Mouse (Mus musculus) adrenal gland, adult 2 months (tissue): ENCODE results near the gene E330034G19Rik. TPM values are rescaled to one million over a fixed set of nuclear protein-coding genes. Genes with fewer than 3 reads are reported as not detected.
A peak's percentile ranks its signal among the peaks of the same experiment; 100 is the strongest.
"Not testable (repeated sequence)": the region's sequence is repeated elsewhere in the genome, so short reads cannot be mapped to it uniquely, and the experiment has no call there.

Experiments
- DNase-seq: peaks from one replicate; pipeline ENCODE4 v3.0.0; 2021
- long read RNA-seq: library from polyadenylated mRNA; stranded (forward); transcript quantifications from one replicate; pipeline ENCODE4 v2.0.0, GENCODE M21; 2021
- polyA plus RNA-seq: library from polyadenylated mRNA; depleted of rRNA; stranded (reverse); fragments of >200 nt; gene quantifications from 2 replicates; pipeline ENCODE4 v1.2.3, GENCODE M21; 2012; rRNA removed
- total RNA-seq, 2 experiments: library from RNA; stranded (reverse); gene quantifications; 2 replicates each; pipeline ENCODE4 v1.2.3; 2021

Gene E330034G19Rik
- total RNA-seq (not detected), polyA plus RNA-seq (not detected in 2 replicates)
- long read RNA-seq = 0 reads

GRCm38 (mm10) chr14:24292914-24293313 lies at the start of gene E330034G19Rik:
Gene E330034G19Rik (plus strand): TSS chr14:24293214.
- DNase-seq = no peak

DNA sequence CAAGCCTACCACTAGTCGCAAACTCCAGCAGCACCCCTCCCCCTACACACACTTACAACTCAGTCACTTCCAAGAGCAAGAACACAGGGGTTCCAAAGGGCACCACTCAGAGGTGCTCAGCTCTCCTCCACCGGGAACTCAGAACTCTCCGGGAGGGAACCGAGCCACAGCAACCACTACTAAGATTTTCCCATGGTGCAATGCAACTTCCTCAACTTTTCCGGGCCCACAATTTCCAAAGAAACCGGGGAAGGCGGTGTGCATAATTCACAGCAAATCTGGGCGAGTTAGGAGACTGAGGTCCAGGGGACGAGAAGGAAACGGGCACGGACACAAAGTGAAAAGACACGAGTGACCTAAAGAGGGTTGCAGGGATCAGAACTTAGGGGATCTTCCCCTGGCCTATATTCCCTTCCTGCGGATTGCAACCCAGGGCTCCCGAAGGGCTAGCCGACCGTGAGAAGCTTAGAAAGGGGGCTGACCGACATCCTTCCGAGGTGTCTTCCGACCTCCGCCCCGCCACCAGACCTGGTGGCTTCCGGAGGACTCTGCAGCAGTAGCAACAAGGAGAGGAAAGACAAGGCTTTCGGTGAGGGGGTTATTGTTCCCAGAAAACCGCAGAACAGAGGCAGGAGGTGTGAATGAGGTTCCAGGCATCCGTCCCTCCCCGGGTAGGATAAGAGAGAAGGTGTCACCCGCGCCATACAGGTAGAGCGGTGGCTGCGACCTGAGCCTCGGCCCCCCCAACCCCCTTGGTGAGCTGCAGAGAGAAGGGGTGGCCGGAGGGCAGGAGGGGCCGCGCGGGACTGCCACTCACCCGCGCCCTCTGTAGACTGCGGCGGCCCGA lies 48.5 kb upstream of the E330034G19Rik start:
- peak; percentile 67 for DNase-seq

- DNase-seq = peak; percentile 87
These were observed 47.6 kb upstream of the E330034G19Rik start, which contains the start of gene Dlg5 for GRCm38 (mm10) chr14:24245177-24246081. Gene Dlg5 (minus strand): TSS chr14:24245920.

DNA sequence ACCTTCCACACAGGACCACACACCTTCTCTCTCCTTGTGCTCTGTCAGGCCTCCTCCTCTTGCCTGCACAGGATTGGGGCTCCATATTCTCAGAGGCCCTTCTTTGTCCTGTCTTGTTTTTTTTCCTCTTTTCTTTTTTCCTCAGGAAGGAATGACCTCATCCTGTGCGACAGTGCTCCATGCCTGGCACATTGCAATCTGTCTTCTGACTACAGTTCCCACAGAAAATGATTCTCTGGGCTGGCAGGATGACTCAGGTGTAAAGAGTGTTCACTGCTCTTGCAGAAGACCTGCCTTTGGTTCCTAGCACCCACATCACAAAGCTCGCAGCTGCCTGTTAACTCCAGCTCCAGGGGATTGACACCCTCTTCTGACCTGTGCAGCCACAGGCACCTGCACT lies 43.1 kb upstream of the E330034G19Rik start:
- DNase-seq = peak; percentile 52

- peak; percentile 45 for DNase-seq
These were observed 41.7 kb upstream of the E330034G19Rik start for GRCm38 (mm10) chr14:24251326-24251725.

GRCm38 (mm10) chr14:24253611-24254202 lies 39.3 kb upstream of the E330034G19Rik start:
- peak; percentile 35 for DNase-seq

- no peak for DNase-seq
These were observed 37.1 kb upstream of the E330034G19Rik start for GRCm38 (mm10) chr14:24255956-24256355.

- no peak for DNase-seq
These were observed 32.6 kb upstream of the E330034G19Rik start for GRCm38 (mm10) chr14:24260391-24260790.

DNA sequence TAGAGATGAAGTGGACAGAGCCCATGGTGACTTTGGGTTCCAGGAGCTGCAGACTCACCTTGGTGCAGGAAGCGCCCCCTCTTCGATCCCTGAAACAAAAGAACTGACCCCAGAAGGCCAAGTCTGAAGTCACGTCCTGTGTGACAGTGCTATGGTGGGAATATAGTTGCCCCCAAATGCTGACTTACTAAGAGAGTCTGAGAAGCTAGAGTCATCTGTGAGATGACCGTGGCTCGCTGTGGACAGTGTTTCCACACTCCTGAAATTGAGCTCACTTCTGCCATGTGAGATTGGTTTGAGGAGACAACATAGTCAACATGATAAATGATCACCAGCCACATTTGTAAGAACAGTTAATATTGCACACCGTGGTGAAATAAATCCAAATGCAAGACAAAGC lies 30.6 kb upstream of the E330034G19Rik start:
- DNase-seq = no peak

GRCm38 (mm10) chr14:24262915-24263314 lies 30.1 kb upstream of the E330034G19Rik start:
- DNase-seq = no peak

DNA sequence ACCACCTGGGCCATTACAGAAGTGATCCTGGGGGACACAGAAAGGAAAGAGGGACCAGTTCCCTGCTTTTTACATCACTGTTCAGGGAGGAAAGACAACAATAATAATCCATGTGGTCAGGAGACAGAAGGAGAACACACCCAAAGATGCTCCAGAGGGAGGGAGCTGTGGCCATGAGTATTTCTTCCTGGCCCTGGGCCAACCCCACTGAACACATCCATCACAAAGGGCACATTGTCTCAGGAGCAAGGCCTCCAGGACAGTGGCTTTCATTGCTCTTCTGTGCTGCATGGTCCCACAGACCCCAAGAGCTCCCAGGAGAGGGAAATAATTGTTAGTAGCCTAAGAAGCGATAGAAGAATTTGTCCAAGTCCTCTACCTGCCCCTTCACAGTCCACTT lies 23.4 kb upstream of the E330034G19Rik start:
- DNase-seq = no peak

- DNase-seq = peak; percentile 29
These were observed 19.4 kb upstream of the E330034G19Rik start for GRCm38 (mm10) chr14:24273575-24273974.

DNA sequence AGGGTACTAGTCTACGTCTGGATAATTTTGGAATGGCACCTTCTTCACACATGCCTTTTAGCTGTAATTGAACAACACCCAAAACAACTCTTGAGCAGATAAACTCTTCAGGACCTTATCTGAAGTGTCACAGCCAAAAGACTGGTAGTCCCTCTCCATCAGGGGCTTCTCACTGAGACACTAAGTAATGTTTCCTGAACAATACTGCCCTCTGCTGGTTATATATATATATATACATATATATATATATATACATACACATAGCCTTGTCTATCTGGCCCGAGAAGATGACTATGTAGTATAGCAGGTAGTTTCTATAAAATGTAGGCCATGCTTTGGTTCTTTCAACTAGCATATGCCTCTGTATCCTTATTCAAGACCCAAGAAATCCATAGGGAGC lies 17.5 kb upstream of the E330034G19Rik start:
- DNase-seq = no peak

DNA sequence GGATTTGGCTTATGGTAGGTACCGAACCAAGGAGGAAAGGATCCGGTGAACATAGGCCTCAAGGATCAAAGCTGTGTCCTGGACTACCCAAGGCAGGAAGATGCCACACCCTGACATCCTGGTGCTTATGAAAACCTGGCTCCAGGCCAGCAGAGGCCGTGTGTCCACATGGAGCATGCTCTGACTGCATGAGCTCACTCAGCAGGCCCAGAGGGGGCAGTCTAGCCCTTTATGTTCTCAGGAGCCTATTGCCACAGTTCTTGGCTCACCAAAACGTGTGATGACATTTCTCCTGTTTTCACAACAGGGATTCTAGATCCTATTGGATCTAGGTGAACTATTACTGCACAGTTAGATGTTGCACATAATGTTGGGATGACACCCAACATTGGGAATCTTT lies 11.7 kb upstream of the E330034G19Rik start:
- no peak for DNase-seq

DNA sequence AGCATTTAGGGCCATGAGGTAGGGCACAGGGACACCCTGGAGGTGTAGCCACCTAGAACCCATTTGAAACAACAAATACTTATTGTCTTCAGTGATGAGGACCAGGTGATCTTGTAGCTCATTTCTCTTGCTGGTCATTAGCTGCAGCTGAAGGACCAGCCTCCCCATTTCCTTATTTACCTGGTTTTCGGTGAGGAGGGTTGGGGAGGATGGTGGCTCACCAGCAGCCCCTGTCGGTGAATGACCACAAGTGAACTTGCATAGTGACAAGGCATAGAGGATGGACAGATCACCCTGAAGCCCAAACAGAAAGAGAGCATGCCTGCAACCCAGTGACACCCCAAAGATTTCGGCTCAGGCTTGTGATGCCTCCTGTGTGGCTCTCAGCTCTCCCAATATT lies 10.7 kb upstream of the E330034G19Rik start:
- DNase-seq = no peak

GRCm38 (mm10) chr14:24286136-24286535 lies 6.9 kb upstream of the E330034G19Rik start:
- no peak for DNase-seq

- DNase-seq = no peak
These were observed 2.3 kb upstream of the E330034G19Rik start for GRCm38 (mm10) chr14:24290726-24291125.

GRCm38 (mm10) chr14:24293631-24294030 lies 617 bp downstream of the E330034G19Rik start:
- no peak for DNase-seq

DNA sequence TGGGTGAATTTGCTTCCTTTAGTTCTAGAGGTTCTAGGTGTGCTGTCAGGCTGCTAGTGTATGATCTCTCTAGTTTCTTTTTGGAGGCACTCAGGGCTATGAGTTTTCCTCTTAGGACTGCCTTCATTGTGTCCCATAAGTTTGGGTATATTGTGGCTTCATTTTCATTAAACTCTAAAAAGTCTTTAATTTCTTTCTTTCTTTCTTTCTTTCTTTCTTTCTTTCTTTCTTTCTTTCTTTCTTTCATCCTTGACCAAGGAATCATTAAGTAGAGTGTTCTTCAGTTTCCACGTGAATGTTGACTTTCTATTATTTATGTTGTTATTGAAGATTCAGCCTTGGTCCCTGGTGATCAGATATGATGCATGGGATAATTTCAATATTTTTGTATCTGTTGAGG lies 9.1 kb downstream of the E330034G19Rik start:
- not testable (repeated sequence) for DNase-seq

GRCm38 (mm10) chr14:24306667-24307066 lies 13.7 kb downstream of the E330034G19Rik start:
- no peak for DNase-seq

GRCm38 (mm10) chr14:24307146-24307545 lies 14.1 kb downstream of the E330034G19Rik start:
- DNase-seq = no peak

- peak; percentile 58 for DNase-seq
These were observed 18.1 kb downstream of the E330034G19Rik start for GRCm38 (mm10) chr14:24311110-24311509.
